Mouse (Mus musculus): Measurements from ENCODE around the gene Ern1. TPM values are rescaled to one million over a fixed set of nuclear protein-coding genes. Genes with fewer than 3 reads are reported as not detected.
A peak's percentile ranks its signal among the peaks of the same experiment; 100 is the strongest.
"Not testable (repeated sequence)": the region's sequence is repeated elsewhere in the genome, so short reads cannot be mapped to it uniquely, and the experiment has no call there.

Ern1 gene
- total and polyA plus RNA-seq, 2 experiments = 18.2 to 52.8 TPM

DNA sequence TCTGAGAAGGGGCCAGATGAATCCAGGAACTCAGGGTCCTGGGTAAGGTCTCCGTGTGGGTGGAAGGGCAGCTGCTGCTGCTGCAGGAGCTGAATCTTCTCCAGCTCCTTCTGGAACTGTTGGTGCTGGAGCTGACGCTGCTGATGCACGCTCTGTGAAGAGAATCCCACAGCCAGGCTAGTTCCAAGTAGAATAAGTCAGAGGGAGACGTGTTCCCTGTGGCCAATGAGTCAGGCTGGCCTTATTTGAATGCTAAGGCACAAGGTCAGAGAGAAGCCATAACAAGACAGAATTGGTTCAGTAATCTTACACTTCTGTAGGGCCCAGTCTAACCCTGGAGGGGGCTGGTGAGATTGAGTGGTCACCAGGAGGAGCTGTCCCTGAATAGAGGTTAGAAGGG, 77.6 kb downstream of the Ern1 start:
- H3K27ac ChIP-seq (replicated peaks; ENCODE audit: insufficient read depth, low read depth, low read length) = peak overlapping the region; percentile 85
- H3K27me3 ChIP-seq (ENCODE audit: control insufficient read depth, insufficient read depth, low read length) = no peaks in the 10 kb centered on the region

DNA sequence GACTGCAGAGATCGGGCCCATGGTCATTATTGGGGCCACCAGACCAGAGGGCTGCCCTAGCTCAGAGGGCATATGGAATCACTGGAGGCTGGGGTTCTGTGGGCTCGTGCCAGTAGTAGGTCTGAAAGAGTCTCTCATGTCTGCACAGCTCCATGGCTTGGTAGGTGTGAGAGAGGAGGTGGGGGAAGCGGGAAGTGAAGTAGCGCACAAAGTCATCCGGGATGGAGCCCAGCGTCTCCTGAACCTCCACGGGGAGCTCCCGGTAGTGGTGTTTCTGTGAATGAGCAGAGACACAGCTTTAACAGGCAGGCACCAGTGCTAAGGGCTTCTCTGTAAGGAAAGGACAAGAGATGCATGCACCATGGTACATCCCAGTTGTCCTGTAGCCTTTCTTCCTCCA, 89.2 kb downstream of the Ern1 start:
- TF ChIP-seq CTCF (IDR thresholded peaks at IDR 0.05; ENCODE audit: low read depth, low read length) (no peak), POLR2A (IDR thresholded peaks at IDR 0.05; ENCODE audit: extremely low read depth, insufficient read depth, low read length) (no peak)
- Histone ChIP-seq H3K9ac (ENCODE audit: low read depth, low read length) (no peak overlapping the region), H3K4me3 (ENCODE audit: insufficient read depth, low read depth, low read length) (no peak overlapping the region), H3K79me2 (ENCODE audit: control insufficient read depth, insufficient read depth, low read length) (no peaks in the 10 kb centered on the region), H3K36me3 (ENCODE audit: control insufficient read depth, insufficient read depth, low read length) (peaks cover 78% of the 10 kb centered on the region), H3K4me1 (ENCODE audit: control insufficient read depth, insufficient read depth, low read length) (peaks cover 5% of the 10 kb centered on the region; the same call in 1 of the 2 replicates), H3K27ac (replicated peaks; ENCODE audit: insufficient read depth, low read depth, low read length) (no peak overlapping the region), H3K27me3 (ENCODE audit: control insufficient read depth, insufficient read depth, low read length) (no peaks in the 10 kb centered on the region)
- WGBS = 95% methylated on average over 8 of the region's 8 CpGs
- DNase-seq (ENCODE audit: extremely low read depth, low read depth, low spot score) = no peak

More for the DNA sequence above, 77.6 kb downstream of the Ern1 start:
- 52% methylated on average over 4 of the region's 4 CpGs for WGBS
- TF ChIP-seq POLR2A (IDR thresholded peaks at IDR 0.05; ENCODE audit: extremely low read depth, insufficient read depth, low read length) (no peak), CTCF (IDR thresholded peaks at IDR 0.05; ENCODE audit: low read depth, low read length) (no peak)
- peak overlapping the region; percentile 50 for H3K9ac ChIP-seq (ENCODE audit: low read depth, low read length)
- DNase-seq (ENCODE audit: extremely low read depth, low read depth, low spot score) = no peak
- H3K79me2 ChIP-seq (ENCODE audit: control insufficient read depth, insufficient read depth, low read length) = no peaks in the 10 kb centered on the region
- H3K4me3 ChIP-seq (ENCODE audit: insufficient read depth, low read depth, low read length) = no peak overlapping the region
- peaks cover 63% of the 10 kb centered on the region for H3K36me3 ChIP-seq (ENCODE audit: control insufficient read depth, insufficient read depth, low read length)
- H3K4me1 ChIP-seq (ENCODE audit: control insufficient read depth, insufficient read depth, low read length) = peaks cover 34% of the 10 kb centered on the region

DNA sequence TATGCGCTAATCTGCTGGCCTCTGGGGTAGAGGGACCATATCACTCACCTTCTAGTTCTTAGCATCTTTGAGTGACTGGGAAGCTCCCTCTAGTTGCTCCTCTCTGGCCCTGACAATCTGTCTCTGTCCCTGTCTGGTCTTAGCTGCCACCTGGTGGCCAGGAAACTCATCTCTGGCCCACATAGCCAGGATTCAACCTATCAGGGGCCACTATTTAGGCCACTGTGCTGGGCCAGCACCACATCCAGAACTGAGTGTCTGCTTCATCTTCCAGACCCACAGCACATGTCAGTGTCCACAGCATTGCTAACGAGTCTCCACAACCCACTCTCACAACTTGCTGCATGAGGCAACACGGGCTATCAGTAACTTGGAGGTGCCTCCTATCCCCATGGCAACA, 90.0 kb downstream of the Ern1 start:
- H3K36me3 ChIP-seq (ENCODE audit: control insufficient read depth, insufficient read depth, low read length) = peaks cover 70% of the 10 kb centered on the region
- H3K9ac ChIP-seq (ENCODE audit: low read depth, low read length) = no peak overlapping the region
- TF ChIP-seq CTCF (IDR thresholded peaks at IDR 0.05; ENCODE audit: low read depth, low read length) (peak; percentile 45), POLR2A (IDR thresholded peaks at IDR 0.05; ENCODE audit: extremely low read depth, insufficient read depth, low read length) (no peak)
- peaks cover 11% of the 10 kb centered on the region for H3K4me1 ChIP-seq (ENCODE audit: control insufficient read depth, insufficient read depth, low read length)
- H3K79me2 ChIP-seq (ENCODE audit: control insufficient read depth, insufficient read depth, low read length) = no peaks in the 10 kb centered on the region
- WGBS = 93% methylated on average over 3 of the region's 3 CpGs
- H3K27me3 ChIP-seq (ENCODE audit: control insufficient read depth, insufficient read depth, low read length) = no peaks in the 10 kb centered on the region
- no peak for DNase-seq (ENCODE audit: extremely low read depth, low read depth, low spot score)
- H3K4me3 ChIP-seq (ENCODE audit: insufficient read depth, low read depth, low read length) = no peak overlapping the region
- H3K27ac ChIP-seq (replicated peaks; ENCODE audit: insufficient read depth, low read depth, low read length) = no peak overlapping the region

DNA sequence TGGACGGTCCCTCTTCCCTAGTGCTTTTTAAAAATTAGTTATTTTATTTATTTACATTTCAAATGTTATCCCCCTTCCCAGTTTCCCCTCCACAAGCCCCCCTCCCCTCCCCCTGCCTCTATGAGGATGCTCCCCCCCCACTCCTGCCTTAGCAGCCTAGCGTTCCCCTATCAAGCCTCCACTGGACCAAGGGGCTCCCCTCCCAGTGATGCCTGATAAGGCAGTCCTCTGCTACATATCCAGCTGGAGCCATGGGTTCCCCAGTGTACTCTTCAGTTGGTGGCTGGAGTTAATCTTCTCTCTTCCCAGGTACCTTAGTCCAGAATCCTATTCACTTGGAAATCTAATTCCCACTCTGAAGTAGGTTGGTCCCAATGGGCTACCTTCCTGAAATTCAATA, 93.6 kb downstream of the Ern1 start:
- H3K36me3 ChIP-seq (ENCODE audit: control insufficient read depth, insufficient read depth, low read length) = peaks cover 39% of the 10 kb centered on the region
- H3K4me1 ChIP-seq (ENCODE audit: control insufficient read depth, insufficient read depth, low read length) = peaks cover 14% of the 10 kb centered on the region
- not testable (repeated sequence) for DNase-seq (ENCODE audit: extremely low read depth, low read depth, low spot score); H3K4me3 ChIP-seq (ENCODE audit: insufficient read depth, low read depth, low read length); H3K27me3 ChIP-seq (ENCODE audit: control insufficient read depth, insufficient read depth, low read length); H3K9ac ChIP-seq (ENCODE audit: low read depth, low read length); H3K79me2 ChIP-seq (ENCODE audit: control insufficient read depth, insufficient read depth, low read length); H3K27ac ChIP-seq (replicated peaks; ENCODE audit: insufficient read depth, low read depth, low read length)
- WGBS = 82% methylated on average over 2 of the region's 2 CpGs

DNA sequence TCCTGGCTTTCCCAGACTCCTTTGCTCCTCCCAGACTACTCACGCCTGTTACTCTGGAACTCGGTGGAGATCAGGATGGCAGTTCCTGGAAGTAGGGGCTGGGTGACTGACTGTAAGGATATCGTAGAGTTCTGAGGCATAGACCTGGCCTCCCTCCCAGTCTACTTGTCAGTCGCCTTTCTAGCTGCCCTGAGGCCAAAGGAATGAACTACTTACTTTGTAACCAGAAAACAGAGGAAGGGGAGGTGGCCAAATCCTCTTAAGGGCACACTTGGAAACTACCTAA, 94.4 kb downstream of the Ern1 start:
- H3K79me2 ChIP-seq (ENCODE audit: control insufficient read depth, insufficient read depth, low read length) = no peaks in the 10 kb centered on the region
- TF ChIP-seq CTCF (IDR thresholded peaks at IDR 0.05; ENCODE audit: low read depth, low read length) = no peak
- TF ChIP-seq POLR2A (IDR thresholded peaks at IDR 0.05; ENCODE audit: extremely low read depth, insufficient read depth, low read length) = no peak
- peak; percentile 55 for DNase-seq (ENCODE audit: extremely low read depth, low read depth, low spot score)
- no peaks in the 10 kb centered on the region for H3K27me3 ChIP-seq (ENCODE audit: control insufficient read depth, insufficient read depth, low read length)
- no peak overlapping the region for H3K9ac ChIP-seq (ENCODE audit: low read depth, low read length)
- 12% methylated on average over 4 of the region's 4 CpGs for WGBS
- peaks cover 14% of the 10 kb centered on the region for H3K4me1 ChIP-seq (ENCODE audit: control insufficient read depth, insufficient read depth, low read length)
- no peak overlapping the region for H3K4me3 ChIP-seq (ENCODE audit: insufficient read depth, low read depth, low read length)
- peak overlapping the region; percentile 67 for H3K27ac ChIP-seq (replicated peaks; ENCODE audit: insufficient read depth, low read depth, low read length)
- H3K36me3 ChIP-seq (ENCODE audit: control insufficient read depth, insufficient read depth, low read length) = peaks cover 32% of the 10 kb centered on the region

DNA sequence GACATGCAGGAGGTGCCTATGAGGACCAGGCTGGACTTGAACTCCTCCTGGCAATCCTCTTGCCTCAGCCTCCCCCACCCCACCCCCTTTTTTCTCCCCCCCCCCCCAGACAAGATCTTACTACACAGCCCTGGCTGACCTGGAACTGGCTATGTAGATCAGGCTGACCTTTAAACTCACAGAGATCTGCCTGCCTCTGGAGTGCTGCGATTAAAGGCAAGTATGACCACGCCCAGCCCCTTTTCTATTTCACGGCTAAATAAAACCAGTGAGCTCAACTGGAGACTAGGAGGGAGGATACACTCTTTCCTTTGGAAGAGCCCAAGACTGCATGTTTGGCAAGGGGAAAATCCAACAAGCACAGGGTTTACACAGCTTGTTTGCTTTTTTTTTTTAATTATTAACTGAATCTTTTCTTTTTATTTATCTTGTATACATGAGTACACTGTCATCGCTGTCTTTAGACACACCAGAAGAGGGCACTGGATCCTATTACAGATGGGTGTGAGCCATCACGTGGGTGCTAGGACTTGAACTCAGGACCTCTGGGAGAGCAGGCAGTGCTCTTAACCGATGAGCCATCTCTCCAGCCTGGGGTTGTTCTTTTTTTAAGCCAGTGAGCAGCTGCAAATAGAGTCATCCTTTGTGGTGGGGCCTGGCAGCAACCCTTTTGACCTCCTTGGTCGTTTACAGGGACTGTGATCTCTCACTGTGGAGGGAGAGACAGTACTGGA, 94.9 kb downstream of the Ern1 start:
- Histone ChIP-seq H3K9ac (ENCODE audit: low read depth, low read length) (no peak overlapping the region), H3K36me3 (ENCODE audit: control insufficient read depth, insufficient read depth, low read length) (peaks cover 27% of the 10 kb centered on the region), H3K27ac (replicated peaks; ENCODE audit: insufficient read depth, low read depth, low read length) (peak overlapping the region; percentile 67), H3K4me1 (ENCODE audit: control insufficient read depth, insufficient read depth, low read length) (peaks cover 14% of the 10 kb centered on the region), H3K27me3 (ENCODE audit: control insufficient read depth, insufficient read depth, low read length) (no peaks in the 10 kb centered on the region), H3K4me3 (ENCODE audit: insufficient read depth, low read depth, low read length) (no peak overlapping the region), H3K79me2 (ENCODE audit: control insufficient read depth, insufficient read depth, low read length) (no peaks in the 10 kb centered on the region)
- peak; percentile 92 for DNase-seq (ENCODE audit: extremely low read depth, low read depth, low spot score)
- WGBS = 16% methylated on average over 7 of the region's 7 CpGs
- TF ChIP-seq POLR2A (IDR thresholded peaks at IDR 0.05; ENCODE audit: extremely low read depth, insufficient read depth, low read length) = no peak
- TF ChIP-seq CTCF (IDR thresholded peaks at IDR 0.05; ENCODE audit: low read depth, low read length) = peak; percentile 39

Data from liver, adult 2 months (tissue).